Mouse (Mus musculus) heart, embryonic 11.5 days (tissue): ENCODE results near the gene Clk1. TPM values are rescaled to one million over a fixed set of nuclear protein-coding genes. Genes with fewer than 3 reads are reported as not detected.
"Not testable (repeated sequence)": the region's sequence is repeated elsewhere in the genome, so short reads cannot be mapped to it uniquely, and the experiment has no call there.

Source experiments
- ATAC-seq: fragments of 200-750 bp; cut with Nextera tagmentation; replicated peaks from 2 replicates; pipeline ENCODE4 v1.8.0; 2017; ENCODE audit warnings: moderate library complexity; ENCODE audit not compliant: insufficient number of reproducible peaks, low FRiP score, low TSS enrichment
- H3K27ac ChIP-seq: fragments of 300-500 bp; sonication (generic); 2 replicates; pipeline ENCODE4 v1.5.1; 2014; ENCODE audit warnings: mild to moderate bottlenecking, low read depth, low read length
- H3K27me3 ChIP-seq: fragments of 300-500 bp; sonication (generic); 2 replicates; pipeline ENCODE4 v1.6.1; 2014; ENCODE audit warnings: mild to moderate bottlenecking, low read length, mixed read lengths; ENCODE audit not compliant: control insufficient read depth, insufficient read depth
- H3K36me3 ChIP-seq: fragments of 300-500 bp; sonication (generic); 2 replicates; pipeline ENCODE4 v1.6.1; 2014; ENCODE audit warnings: mild to moderate bottlenecking, low read length, moderate library complexity, mixed read lengths; ENCODE audit not compliant: control insufficient read depth, insufficient read depth
- H3K4me1 ChIP-seq: fragments of 300-500 bp; sonication (generic); 2 replicates; pipeline ENCODE4 v1.6.1; 2014; ENCODE audit warnings: low read length; ENCODE audit not compliant: control insufficient read depth, insufficient read depth
- H3K4me2 ChIP-seq: fragments of 300-500 bp; sonication (generic); 2 replicates; pipeline ENCODE4 v1.6.1; 2014; ENCODE audit warnings: mild to moderate bottlenecking, moderate library complexity
- H3K4me3 ChIP-seq: fragments of 300-500 bp; sonication (generic); 2 replicates; pipeline ENCODE4 v1.5.1; 2014; ENCODE audit warnings: low read depth, low read length
- H3K9ac ChIP-seq: fragments of 300-500 bp; sonication (generic); 2 replicates; pipeline ENCODE4 v1.6.1; 2014; ENCODE audit warnings: mild to moderate bottlenecking, low read depth, low read length, moderate library complexity
- H3K9me3 ChIP-seq: fragments of 300-500 bp; sonication (generic); replicated peaks from 2 replicates; pipeline ENCODE4 v1.6.1; 2016; ENCODE audit warnings: low read length; ENCODE audit not compliant: control insufficient read depth
- WGBS: fragments of 180-500 bp; shearing (Covaris S2); extraction: QIAGEN DNeasy Blood & Tissue Kit; methylation state at CpG from one replicate; pipeline ENCODE4 v1.1.7; 2014; ENCODE audit not compliant: insufficient replicate concordance; 5-methylcytosine and 5-hydroxymethylcytosine counted together
- polyA plus RNA-seq: library from polyadenylated mRNA; unstranded; fragments of >200 nt; fragmentation: Nextera tagmentation; extraction: Ambion mirVana; gene quantifications from 2 replicates; pipeline ENCODE4 v1.2.1, GENCODE M21; 2014

Clk1 gene
- polyA plus RNA-seq, 1 experiment from 2014 or later: 148 TPM

- no peak overlapping the region for H3K4me3 ChIP-seq
- no peak overlapping the region for H3K4me2 ChIP-seq
- H3K36me3 ChIP-seq: no peaks in the 10 kb centered on the region
- H3K9ac ChIP-seq: no peak overlapping the region
- no peaks in the 10 kb centered on the region for H3K4me1 ChIP-seq
- no peaks in the 10 kb centered on the region for H3K27me3 ChIP-seq
- ATAC-seq: no peak
- no peak overlapping the region for H3K27ac ChIP-seq
- H3K9me3 ChIP-seq: no peaks in the 10 kb centered on the region
- WGBS: 62% methylated on average over 5 of the region's 5 CpGs
Observed at GRCm38 (mm10) chr1:58382586-58383281, 41.1 kb downstream of the Clk1 start.

GRCm38 (mm10) chr1:58375574-58376147 lies 48.2 kb downstream of the Clk1 start:
- Histone ChIP-seq H3K36me3 (no peaks in the 10 kb centered on the region), H3K27me3 (no peaks in the 10 kb centered on the region), H3K9me3 (no peaks in the 10 kb centered on the region), H3K4me1 (no peaks in the 10 kb centered on the region), H3K9ac (no peak overlapping the region), H3K4me2 (no peak overlapping the region), H3K4me3 (no peak overlapping the region), H3K27ac (no peak overlapping the region)
- 73% methylated on average over 3 of the region's 3 CpGs for WGBS
- ATAC-seq: no peak

GRCm38 (mm10) chr1:58374266-58374665 lies 49.6 kb downstream of the Clk1 start:
- ATAC-seq, H3K27ac ChIP-seq, H3K4me3 ChIP-seq, H3K4me2 ChIP-seq, H3K9me3 ChIP-seq, H3K4me1 ChIP-seq, H3K27me3 ChIP-seq, H3K9ac ChIP-seq, H3K36me3 ChIP-seq: not testable (repeated sequence)
- WGBS: 74% methylated on average over 2 of the region's 2 CpGs

GRCm38 (mm10) chr1:58369716-58370115 lies 54.1 kb downstream of the Clk1 start:
- H3K9me3 ChIP-seq: no peaks in the 10 kb centered on the region
- H3K27me3 ChIP-seq: no peaks in the 10 kb centered on the region
- no peak overlapping the region for H3K4me2 ChIP-seq
- WGBS: 67% methylated on average over 2 of the region's 2 CpGs
- ATAC-seq: no peak
- no peaks in the 10 kb centered on the region for H3K36me3 ChIP-seq
- H3K4me3 ChIP-seq: no peak overlapping the region
- H3K4me1 ChIP-seq: no peaks in the 10 kb centered on the region
- H3K27ac ChIP-seq: no peak overlapping the region
- H3K9ac ChIP-seq: no peak overlapping the region

- WGBS: 75% methylated on average over 12 of the region's 12 CpGs
- no peaks in the 10 kb centered on the region for H3K36me3 ChIP-seq
Observed at GRCm38 (mm10) chr1:58366737-58367471, 57.0 kb downstream of the Clk1 start.

GRCm38 (mm10) chr1:58365829-58366228 lies 58.0 kb downstream of the Clk1 start:
- Histone ChIP-seq H3K27ac (no peak overlapping the region), H3K4me3 (no peak overlapping the region), H3K9ac (no peak overlapping the region), H3K4me1 (no peaks in the 10 kb centered on the region), H3K4me2 (no peak overlapping the region), H3K36me3 (no peaks in the 10 kb centered on the region), H3K9me3 (no peaks in the 10 kb centered on the region), H3K27me3 (no peaks in the 10 kb centered on the region)
- no peak for ATAC-seq
- 95% methylated on average over 3 of the region's 3 CpGs for WGBS

More at GRCm38 (mm10) chr1:58366737-58367471, 57.0 kb downstream of the Clk1 start:
- Histone ChIP-seq H3K27me3 (no peaks in the 10 kb centered on the region), H3K9ac (no peak overlapping the region), H3K27ac (no peak overlapping the region), H3K4me1 (no peaks in the 10 kb centered on the region), H3K9me3 (no peaks in the 10 kb centered on the region), H3K4me3 (no peak overlapping the region), H3K4me2 (no peak overlapping the region)
- no peak for ATAC-seq

- Histone ChIP-seq H3K36me3 (no peaks in the 10 kb centered on the region), H3K4me2 (no peak overlapping the region), H3K4me1 (no peaks in the 10 kb centered on the region), H3K4me3 (no peak overlapping the region), H3K27me3 (no peaks in the 10 kb centered on the region), H3K9me3 (no peaks in the 10 kb centered on the region), H3K27ac (no peak overlapping the region), H3K9ac (no peak overlapping the region)
- ATAC-seq: no peak
- WGBS: 93% methylated on average over 12 of the region's 12 CpGs
Observed at GRCm38 (mm10) chr1:58364551-58364950, 59.3 kb downstream of the Clk1 start.

- Histone ChIP-seq H3K4me1 (no peaks in the 10 kb centered on the region), H3K9me3 (no peaks in the 10 kb centered on the region), H3K27me3 (no peaks in the 10 kb centered on the region), H3K4me3 (no peak overlapping the region), H3K36me3 (no peaks in the 10 kb centered on the region), H3K4me2 (no peak overlapping the region), H3K9ac (no peak overlapping the region), H3K27ac (no peak overlapping the region)
- WGBS: 32% methylated on average over 4 of the region's 4 CpGs
- no peak for ATAC-seq
Observed at GRCm38 (mm10) chr1:58362296-58362695, 61.6 kb downstream of the Clk1 start.
